Mouse (Mus musculus): ENCODE data around the gene Vmn1r201. TPM values are rescaled to one million over a fixed set of nuclear protein-coding genes. Genes with fewer than 3 reads are reported as not detected.

Vmn1r201 gene
- polyA plus RNA-seq (2015; fragmentation: Nextera tagmentation; extraction: Ambion mirVana), result not detected in 2 replicates

GRCm38 (mm10) chr13:22471623-22472022 is at the start of gene Vmn1r201:
Gene Vmn1r201 (plus strand): TSS chr13:22471923.
- no peaks in the 10 kb centered on the region for H3K4me1 ChIP-seq (replicated peaks; ENCODE audit: insufficient read depth, low read length)
- H3K9me3 ChIP-seq (replicated peaks; ENCODE audit: low read length), result no peaks in the 10 kb centered on the region
- no peak within 1 kb of the TSS for H3K4me3 ChIP-seq (replicated peaks; ENCODE audit: low read depth, low read length)
- no peak within 1 kb of the TSS for H3K4me2 ChIP-seq (ENCODE audit: low read length)
- no peaks in the 10 kb centered on the region for H3K36me3 ChIP-seq (ENCODE audit: insufficient read depth, low read length)
- ATAC-seq (replicated peaks; ENCODE audit: low FRiP score, low read depth) (no peak), DNase-seq (ENCODE audit: low spot score) (no peak)
- TF ChIP-seq CTCF (IDR thresholded peaks at IDR 0.05; ENCODE audit: low read depth), result no peak
- no peak within 1 kb of the TSS for H3K27ac ChIP-seq
- 55% methylated on average over 1 of the region's 1 CpGs for WGBS
- no peak within 1 kb of the TSS for H3K9ac ChIP-seq (ENCODE audit: low read depth, low read length)
- H3K27me3 ChIP-seq (ENCODE audit: insufficient read depth, low read length), result no peaks in the 10 kb centered on the region

GRCm38 (mm10) chr13:22455145-22455544 is 16.6 kb upstream of the Vmn1r201 start:
- TF ChIP-seq CTCF (IDR thresholded peaks at IDR 0.05; ENCODE audit: low read depth), result no peak
- Histone ChIP-seq H3K9me3 (replicated peaks; ENCODE audit: low read length) (no peaks in the 10 kb centered on the region), H3K36me3 (ENCODE audit: insufficient read depth, low read length) (no peaks in the 10 kb centered on the region), H3K27me3 (ENCODE audit: insufficient read depth, low read length) (no peaks in the 10 kb centered on the region), H3K4me1 (replicated peaks; ENCODE audit: insufficient read depth, low read length) (no peaks in the 10 kb centered on the region), H3K27ac (no peak overlapping the region), H3K9ac (ENCODE audit: low read depth, low read length) (no peak overlapping the region), H3K4me3 (replicated peaks; ENCODE audit: low read depth, low read length) (no peak overlapping the region), H3K4me2 (ENCODE audit: low read length) (no peak overlapping the region)
- DNase-seq (ENCODE audit: low spot score), result no peak
- no peak for ATAC-seq (replicated peaks; ENCODE audit: low FRiP score, low read depth)

GRCm38 (mm10) chr13:22502431-22502830 is 30.7 kb downstream of the Vmn1r201 start:
- H3K27ac ChIP-seq, result no peak overlapping the region
- no peaks in the 10 kb centered on the region for H3K27me3 ChIP-seq (ENCODE audit: insufficient read depth, low read length)
- DNase-seq (ENCODE audit: low spot score) (no peak), ATAC-seq (replicated peaks; ENCODE audit: low FRiP score, low read depth) (no peak)
- no peak for TF ChIP-seq CTCF (IDR thresholded peaks at IDR 0.05; ENCODE audit: low read depth)
- no peak overlapping the region for H3K4me3 ChIP-seq (replicated peaks; ENCODE audit: low read depth, low read length)
- WGBS, result 68% methylated on average over 3 of the region's 3 CpGs
- no peaks in the 10 kb centered on the region for H3K9me3 ChIP-seq (replicated peaks; ENCODE audit: low read length)
- H3K36me3 ChIP-seq (ENCODE audit: insufficient read depth, low read length), result no peaks in the 10 kb centered on the region
- H3K4me2 ChIP-seq (ENCODE audit: low read length), result no peak overlapping the region
- no peak overlapping the region for H3K9ac ChIP-seq (ENCODE audit: low read depth, low read length)
- no peaks in the 10 kb centered on the region for H3K4me1 ChIP-seq (replicated peaks; ENCODE audit: insufficient read depth, low read length)

- Histone ChIP-seq H3K36me3 (ENCODE audit: insufficient read depth, low read length) (no peaks in the 10 kb centered on the region), H3K4me1 (replicated peaks; ENCODE audit: insufficient read depth, low read length) (no peaks in the 10 kb centered on the region)
- no peak for ATAC-seq (replicated peaks; ENCODE audit: low FRiP score, low read depth)
These were observed 33.6 kb downstream of the Vmn1r201 start, which contains the start of gene Vmn1r202 for GRCm38 (mm10) chr13:22505281-22505680. Gene Vmn1r202 (minus strand): TSS chr13:22505381.

GRCm38 (mm10) chr13:22517814-22518213 is 46.1 kb downstream of the Vmn1r201 start, which contains the start of gene Vmn1r203:
Gene Vmn1r203 (plus strand): TSS chr13:22518114.
- Histone ChIP-seq H3K4me3 (replicated peaks; ENCODE audit: low read depth, low read length) (no peak within 1 kb of the TSS), H3K36me3 (ENCODE audit: insufficient read depth, low read length) (no peaks in the 10 kb centered on the region), H3K27ac (no peak within 1 kb of the TSS), H3K4me2 (ENCODE audit: low read length) (no peak within 1 kb of the TSS), H3K27me3 (ENCODE audit: insufficient read depth, low read length) (no peaks in the 10 kb centered on the region), H3K4me1 (replicated peaks; ENCODE audit: insufficient read depth, low read length) (no peaks in the 10 kb centered on the region), H3K9me3 (replicated peaks; ENCODE audit: low read length) (no peaks in the 10 kb centered on the region), H3K9ac (ENCODE audit: low read depth, low read length) (no peak within 1 kb of the TSS)
- TF ChIP-seq CTCF (IDR thresholded peaks at IDR 0.05; ENCODE audit: low read depth), result no peak
- no peak for DNase-seq (ENCODE audit: low spot score)
- no peak for ATAC-seq (replicated peaks; ENCODE audit: low FRiP score, low read depth)

More at GRCm38 (mm10) chr13:22505281-22505680, 33.6 kb downstream of the Vmn1r201 start, which contains the start of gene Vmn1r202:
- no peak for DNase-seq (ENCODE audit: low spot score)
- Histone ChIP-seq H3K4me3 (replicated peaks; ENCODE audit: low read depth, low read length) (no peak within 1 kb of the TSS), H3K4me2 (ENCODE audit: low read length) (no peak within 1 kb of the TSS), H3K9ac (ENCODE audit: low read depth, low read length) (no peak within 1 kb of the TSS), H3K9me3 (replicated peaks; ENCODE audit: low read length) (no peaks in the 10 kb centered on the region), H3K27me3 (ENCODE audit: insufficient read depth, low read length) (no peaks in the 10 kb centered on the region), H3K27ac (no peak within 1 kb of the TSS)
- TF ChIP-seq CTCF (IDR thresholded peaks at IDR 0.05; ENCODE audit: low read depth), result no peak

Other genes with a start within 250 kb of the Vmn1r201 start
- gene Vmn1r193, start 248.8 kb upstream of the Vmn1r201 start, polyA plus RNA-seq (2015; fragmentation: Nextera tagmentation; extraction: Ambion mirVana), result not detected in 2 replicates
- not detected in 2 replicates for gene Vmn1r194, start 227.7 kb upstream of the Vmn1r201 start, polyA plus RNA-seq (2015; fragmentation: Nextera tagmentation; extraction: Ambion mirVana)
- gene Vmn1r195, start 201.4 kb upstream of the Vmn1r201 start, polyA plus RNA-seq (2015; fragmentation: Nextera tagmentation; extraction: Ambion mirVana), result not detected in 2 replicates
- gene Vmn1r196, start 182.0 kb upstream of the Vmn1r201 start, polyA plus RNA-seq (2015; fragmentation: Nextera tagmentation; extraction: Ambion mirVana), result not detected in 2 replicates
- gene Vmn1r197, start 147.3 kb upstream of the Vmn1r201 start, polyA plus RNA-seq (2015; fragmentation: Nextera tagmentation; extraction: Ambion mirVana), result not detected in 2 replicates
- gene Vmn1r198, start 121.6 kb upstream of the Vmn1r201 start, polyA plus RNA-seq (2015; fragmentation: Nextera tagmentation; extraction: Ambion mirVana), result not detected in 2 replicates
- gene Vmn1r199, start 92.1 kb upstream of the Vmn1r201 start, polyA plus RNA-seq (2015; fragmentation: Nextera tagmentation; extraction: Ambion mirVana), result not detected in 2 replicates
- gene Vmn1r200, start 81.5 kb upstream of the Vmn1r201 start, polyA plus RNA-seq (2015; fragmentation: Nextera tagmentation; extraction: Ambion mirVana), result not detected in 2 replicates
- not detected in 2 replicates for gene Vmn1r202, start 33.5 kb downstream of the Vmn1r201 start, polyA plus RNA-seq (2015; fragmentation: Nextera tagmentation; extraction: Ambion mirVana)
- gene Vmn1r203, start 46.2 kb downstream of the Vmn1r201 start, polyA plus RNA-seq (2015; fragmentation: Nextera tagmentation; extraction: Ambion mirVana), result not detected in 2 replicates
- gene Vmn1r204, start 81.3 kb downstream of the Vmn1r201 start, polyA plus RNA-seq (2015; fragmentation: Nextera tagmentation; extraction: Ambion mirVana), result not detected in 2 replicates
- gene Vmn1r205, start 121.1 kb downstream of the Vmn1r201 start, polyA plus RNA-seq (2015; fragmentation: Nextera tagmentation; extraction: Ambion mirVana), result not detected in 2 replicates
- gene Vmn1r206, start 152.3 kb downstream of the Vmn1r201 start, polyA plus RNA-seq (2015; fragmentation: Nextera tagmentation; extraction: Ambion mirVana), result not detected in 2 replicates